Mouse (Mus musculus) cerebellum, adult (tissue): ENCODE measurements around the gene Gm10337.

ENCODE experiments used
- ATAC-seq: cut with Nextera tagmentation; 2 replicates; pipeline ENCODE4 v1.9.2; 2017; ENCODE audit warnings: mild to moderate bottlenecking, moderate library complexity, mixed read lengths; ENCODE audit not compliant: insufficient number of reproducible peaks, low FRiP score, low TSS enrichment

Gm10337 gene

DNA sequence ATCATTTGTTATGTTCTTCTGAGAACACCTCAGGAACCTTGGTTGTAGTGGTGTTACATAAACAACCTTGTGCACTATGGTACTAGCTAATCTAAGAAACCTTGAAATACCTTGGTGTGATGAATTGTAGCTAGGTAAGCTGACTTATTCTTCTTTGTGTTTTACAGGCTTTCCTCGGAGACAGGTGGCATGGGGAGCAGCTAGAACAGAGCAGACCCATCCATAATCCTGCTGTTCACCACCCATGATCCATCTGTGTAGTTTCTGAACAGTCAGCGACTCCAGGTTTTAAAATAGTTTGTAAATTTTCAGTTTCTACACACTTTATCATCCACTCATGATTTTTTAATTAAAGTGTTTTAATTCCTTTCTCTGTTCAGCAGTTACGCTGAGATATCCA lies 5.2 kb upstream of the Gm10337 start:
- no peak for ATAC-seq

DNA sequence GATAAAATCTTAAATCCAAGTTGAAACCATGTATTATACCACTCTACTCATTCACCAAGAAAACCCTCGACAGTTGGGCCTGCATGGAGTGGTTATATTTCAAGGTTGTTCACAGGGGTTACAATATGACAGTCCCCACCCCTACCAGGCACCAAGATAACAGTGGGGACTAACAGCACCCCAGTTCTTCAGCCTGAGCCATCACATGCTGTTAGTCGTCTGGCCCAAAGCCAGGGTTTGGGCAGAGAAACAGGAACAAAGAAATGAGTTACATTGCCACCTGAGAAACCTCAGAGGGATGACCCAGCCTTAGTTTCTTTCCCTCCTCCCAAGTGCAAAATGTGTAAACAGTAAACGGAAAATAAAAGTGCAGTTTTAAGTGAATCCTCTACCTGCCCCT lies 4.2 kb upstream of the Gm10337 start:
- ATAC-seq, result no peak

DNA sequence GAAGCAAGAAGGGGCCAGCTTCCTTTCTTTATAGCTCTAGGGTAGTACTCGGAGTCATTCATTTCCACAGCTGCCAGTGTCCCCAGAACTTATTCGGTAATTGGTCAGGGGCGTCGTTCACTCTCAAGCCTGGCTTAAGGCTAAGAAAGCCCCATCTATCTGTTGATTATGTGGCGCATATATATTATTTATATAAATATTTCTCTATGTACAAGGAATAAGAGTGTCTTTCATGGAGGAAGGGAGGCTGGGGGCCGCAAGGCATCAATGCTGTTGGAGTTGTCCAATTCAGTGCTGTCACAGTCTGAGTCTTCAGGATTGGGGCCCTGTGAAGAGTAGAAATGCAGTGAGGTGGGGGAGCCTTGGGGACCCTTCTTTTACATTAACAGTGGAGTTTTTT lies 3.7 kb upstream of the Gm10337 start:
- no peak for ATAC-seq

DNA sequence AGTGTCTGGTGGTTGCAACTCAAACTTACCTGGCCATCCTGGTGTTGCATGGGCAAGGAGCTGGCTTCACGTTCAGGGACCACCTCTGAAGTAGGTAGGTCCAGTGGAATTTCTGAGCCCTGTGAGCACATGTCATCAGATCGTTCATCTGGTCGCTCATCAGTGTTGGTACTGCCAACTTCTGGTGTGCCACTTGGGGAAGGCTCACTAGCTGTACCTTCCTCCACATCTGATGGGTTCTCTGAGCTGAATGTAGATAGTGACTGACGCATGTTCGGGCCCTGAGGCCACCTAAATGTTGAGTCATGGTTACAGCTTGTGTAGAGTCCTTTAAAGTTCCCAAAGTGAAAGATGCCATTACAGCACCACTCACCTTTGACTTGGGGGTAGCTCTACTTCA lies 3.0 kb upstream of the Gm10337 start:
- no peak for ATAC-seq

DNA sequence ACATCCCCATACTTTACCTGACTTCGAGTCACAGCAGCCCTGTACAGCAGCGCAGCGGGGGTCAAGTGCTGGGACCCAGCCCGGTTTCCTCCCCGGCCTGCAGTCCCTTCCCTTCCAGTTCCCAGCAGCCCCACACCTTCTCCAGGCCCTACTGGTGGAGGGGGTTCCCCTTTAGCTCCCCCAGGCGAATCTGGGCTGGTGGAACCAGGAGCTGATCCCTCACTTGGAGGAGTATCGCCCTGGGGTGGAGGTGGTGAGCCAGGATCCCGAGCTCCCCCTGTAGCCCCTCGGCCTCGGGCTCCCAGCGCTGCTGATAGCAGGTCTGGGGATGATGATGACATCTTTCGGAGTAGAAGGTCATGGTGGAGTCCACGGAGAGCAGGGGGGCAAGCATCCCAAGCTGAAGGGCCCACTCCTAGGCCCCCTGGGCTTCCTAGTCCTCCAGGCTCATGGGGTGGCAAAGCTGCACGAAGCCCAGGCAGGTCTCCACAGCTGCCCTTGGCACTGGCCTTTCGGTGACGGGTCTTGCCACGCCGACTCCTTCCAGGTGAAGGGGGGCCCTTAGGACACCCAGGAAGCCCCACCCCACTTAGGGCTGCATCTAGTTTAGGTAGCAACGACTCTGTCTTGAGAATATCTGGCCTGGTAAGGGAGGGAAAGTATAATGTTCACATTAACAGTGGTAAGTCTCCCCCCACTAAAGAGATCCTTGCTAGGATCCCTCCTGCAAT lies 2.3 kb upstream of the Gm10337 start:
- no peak for ATAC-seq

DNA sequence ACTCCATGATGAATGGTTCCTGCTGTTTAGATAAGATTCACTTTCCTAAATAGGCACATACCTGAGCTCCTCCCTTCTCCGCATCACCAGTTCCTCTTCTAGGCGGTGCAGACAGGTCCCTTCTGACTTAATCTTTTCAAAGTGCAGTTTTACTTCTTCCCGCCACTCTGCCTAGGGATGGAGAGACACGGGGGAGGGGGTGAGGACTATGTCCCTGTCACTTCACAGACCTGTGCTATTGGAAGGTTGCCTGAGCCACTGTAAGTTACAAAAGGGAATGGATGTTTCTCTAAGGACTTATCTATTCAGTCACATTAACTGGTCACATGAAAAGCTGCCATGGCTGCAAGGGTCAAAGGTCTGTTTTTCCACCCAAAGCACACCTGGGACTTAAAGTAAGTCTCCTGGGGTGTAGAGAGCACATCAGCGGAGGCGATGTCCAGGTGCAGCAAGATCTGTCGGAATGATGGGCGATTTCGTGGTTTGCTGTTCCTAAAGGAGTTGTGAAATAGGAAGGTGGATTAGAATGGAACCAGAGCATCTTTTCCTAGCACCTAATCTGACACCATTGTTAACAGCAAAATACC lies 1.2 kb upstream of the Gm10337 start:
- ATAC-seq, result no peak

DNA sequence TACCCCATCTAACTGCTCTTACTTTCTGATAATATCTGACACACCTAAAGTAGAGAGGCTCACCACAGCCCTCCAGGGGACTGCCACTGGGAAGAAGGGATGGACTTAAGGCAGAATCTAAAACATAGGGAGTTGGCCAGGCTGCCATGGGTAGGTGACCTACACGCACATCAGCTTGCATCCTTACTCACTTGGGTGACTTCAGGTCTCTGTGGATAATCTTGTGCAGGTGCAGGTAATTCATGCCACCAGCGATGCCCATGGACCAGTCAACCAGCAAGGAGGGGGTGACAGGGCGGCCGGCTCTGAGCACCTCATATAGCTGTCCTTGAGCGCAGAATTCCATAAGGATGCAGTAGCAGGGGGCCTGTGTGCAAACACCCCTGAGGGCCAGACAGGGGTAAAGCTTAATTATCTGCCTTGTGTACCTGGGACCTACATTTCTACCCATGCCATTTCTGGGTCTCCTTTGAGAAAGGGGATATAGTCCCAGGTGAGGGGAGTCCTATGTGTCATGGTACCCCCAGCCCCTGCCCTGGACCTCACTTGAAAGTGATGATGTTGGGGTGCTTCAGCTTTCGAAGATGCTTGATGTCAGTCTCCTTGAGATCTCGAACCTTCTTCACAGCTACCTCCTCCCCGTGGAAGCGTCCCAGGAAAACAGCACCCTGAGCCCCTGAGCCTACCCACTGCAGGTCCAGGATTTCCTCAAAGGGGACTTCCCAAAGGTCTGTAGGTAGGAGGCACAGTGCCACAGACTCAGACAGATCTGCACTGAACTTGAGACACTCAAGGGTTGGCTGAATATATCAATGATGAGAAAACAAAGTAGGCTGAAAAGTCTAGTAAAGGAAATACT lies 631 bp downstream of the Gm10337 start:
- no peak for ATAC-seq

DNA sequence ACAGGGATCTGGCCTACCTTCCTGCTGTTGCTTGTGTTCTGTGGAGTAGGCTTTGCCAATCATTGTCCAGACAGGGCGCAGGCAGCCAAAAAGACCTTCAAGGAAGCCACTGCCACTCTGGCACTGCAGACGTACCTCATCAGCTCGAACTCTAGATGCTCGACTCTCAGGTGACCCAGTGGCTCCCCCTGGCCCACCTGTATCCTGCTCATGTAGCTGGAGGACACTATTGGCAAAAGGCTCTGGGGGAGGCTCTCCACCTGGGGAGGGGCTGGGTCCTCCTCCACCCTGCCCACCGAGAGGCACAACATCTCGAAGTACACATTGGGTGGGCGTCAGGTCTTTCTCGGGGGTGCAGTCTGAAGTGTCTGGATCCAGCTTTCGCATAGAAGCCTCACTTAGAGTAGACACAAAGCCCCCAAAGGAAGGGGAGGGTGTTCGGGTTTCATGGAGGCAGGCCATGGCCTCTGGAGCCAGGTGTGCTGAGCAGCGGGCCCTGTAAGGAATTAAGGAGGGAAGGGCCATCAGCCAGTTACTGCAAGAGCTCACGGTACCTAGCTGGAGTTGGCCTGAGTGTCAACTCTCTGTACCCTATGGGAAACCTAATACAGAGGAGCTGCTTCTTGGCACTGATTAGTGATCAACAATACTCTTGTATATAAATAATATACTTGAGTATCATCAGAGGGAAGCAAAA lies 1.7 kb downstream of the Gm10337 start:
- ATAC-seq, result no peak

DNA sequence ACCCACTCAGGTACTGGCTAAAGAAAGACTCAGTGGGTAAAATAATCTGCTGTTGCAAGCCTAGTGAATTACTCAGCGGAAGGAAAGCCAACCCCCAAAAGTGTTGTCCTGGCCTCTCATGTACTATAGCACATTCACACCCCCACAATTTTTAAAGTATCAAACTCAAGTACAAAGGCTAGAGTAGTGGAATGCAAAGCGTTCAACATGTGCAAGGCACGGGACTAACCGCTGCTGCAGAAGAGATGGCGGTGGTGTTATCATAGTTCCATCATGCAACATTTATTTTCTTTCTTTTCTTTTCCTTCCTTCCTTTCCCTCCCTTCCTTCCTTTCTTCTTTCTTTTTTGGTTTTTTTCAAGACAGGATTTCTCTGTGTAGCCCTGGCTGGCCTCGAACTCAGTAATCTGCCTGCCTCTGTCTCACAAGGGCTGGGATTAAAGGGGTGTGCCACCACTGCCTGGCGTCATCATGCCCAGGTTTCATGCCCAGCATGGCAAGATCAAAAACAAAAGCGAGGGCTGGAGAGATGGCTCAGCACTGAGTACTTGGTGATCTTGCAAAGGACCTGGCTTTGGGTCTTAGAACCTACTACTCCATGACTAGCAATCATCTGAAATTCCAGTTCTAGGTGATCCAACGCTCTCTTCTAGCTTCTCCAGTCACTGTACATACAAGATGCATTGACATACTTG lies 2.4 kb downstream of the Gm10337 start:
- ATAC-seq, result no peak

DNA sequence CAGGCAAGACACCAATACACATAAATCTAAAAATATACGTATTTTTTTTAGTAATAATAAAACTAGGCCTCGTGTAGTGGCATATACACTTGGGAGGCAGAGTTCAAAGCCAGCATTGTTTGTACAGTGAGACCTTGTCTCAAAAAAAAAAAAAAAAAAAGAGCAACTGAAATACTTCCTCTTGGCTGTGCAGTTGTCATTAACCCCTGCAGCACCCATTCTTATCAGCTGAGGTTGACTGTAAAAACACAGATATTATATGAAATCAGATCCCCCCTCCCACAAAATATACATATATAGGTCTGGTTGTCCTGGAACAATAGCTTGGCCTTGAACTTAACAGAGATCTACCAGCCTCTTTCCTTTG lies 2.9 kb downstream of the Gm10337 start:
- no peak for ATAC-seq

DNA sequence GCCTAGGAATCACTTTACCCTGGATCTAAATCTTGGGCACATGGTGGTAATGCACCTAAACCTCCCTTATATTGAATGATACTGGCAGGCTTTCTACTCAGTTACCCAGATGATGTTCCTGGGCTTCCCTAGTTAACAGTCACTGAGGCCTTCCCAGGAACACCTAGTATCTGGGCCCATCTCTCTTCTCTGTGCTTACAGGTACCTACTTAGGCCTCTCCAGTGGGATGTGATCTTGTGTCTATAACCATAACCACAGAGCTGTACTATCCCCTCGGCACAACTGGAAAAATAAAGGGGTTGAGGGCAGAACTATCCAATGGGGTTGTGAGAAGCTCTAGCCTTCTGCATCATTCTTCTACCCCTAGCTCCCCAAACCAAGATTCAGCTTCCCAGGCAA lies 3.3 kb downstream of the Gm10337 start:
- ATAC-seq, result no peak

DNA sequence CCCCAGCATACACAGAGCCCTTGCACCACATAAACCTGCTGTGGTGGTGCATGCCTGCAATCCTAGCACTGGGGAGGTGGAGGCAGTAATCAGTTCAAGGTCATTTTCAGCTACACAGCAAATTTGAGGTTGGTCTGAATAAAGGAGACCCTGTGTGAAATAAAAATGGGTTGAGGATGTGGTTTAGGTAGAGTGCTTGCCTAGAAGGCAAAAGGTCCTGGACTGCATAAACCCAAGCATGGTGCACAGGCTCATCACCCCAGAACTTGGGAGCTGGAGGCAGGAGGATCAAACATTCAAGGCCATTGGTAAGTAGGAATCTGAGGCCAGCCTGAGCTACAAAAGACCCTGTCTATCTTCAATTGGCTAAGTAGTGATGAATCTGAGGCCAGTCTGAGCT lies 4.0 kb downstream of the Gm10337 start:
- no peak for ATAC-seq

DNA sequence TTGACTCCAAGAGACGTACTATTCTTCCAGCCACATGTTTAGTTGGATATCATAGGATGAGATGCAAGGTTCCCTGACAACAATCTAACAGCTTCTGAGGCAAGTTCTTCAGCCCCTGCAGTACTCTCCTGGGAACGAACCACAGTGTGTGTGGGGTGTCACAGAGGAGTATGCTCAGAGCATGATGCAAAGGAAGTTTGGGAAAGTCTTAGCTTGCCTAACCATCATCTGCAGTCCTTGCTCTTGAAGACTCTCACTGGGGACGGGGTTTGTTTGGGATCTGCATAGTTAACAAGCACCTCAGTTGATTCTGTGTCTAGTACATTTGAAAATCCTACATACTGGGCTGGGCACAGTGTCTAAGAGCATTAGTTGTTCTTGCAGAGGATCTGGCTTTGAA lies 4.8 kb downstream of the Gm10337 start:
- no peak for ATAC-seq

DNA sequence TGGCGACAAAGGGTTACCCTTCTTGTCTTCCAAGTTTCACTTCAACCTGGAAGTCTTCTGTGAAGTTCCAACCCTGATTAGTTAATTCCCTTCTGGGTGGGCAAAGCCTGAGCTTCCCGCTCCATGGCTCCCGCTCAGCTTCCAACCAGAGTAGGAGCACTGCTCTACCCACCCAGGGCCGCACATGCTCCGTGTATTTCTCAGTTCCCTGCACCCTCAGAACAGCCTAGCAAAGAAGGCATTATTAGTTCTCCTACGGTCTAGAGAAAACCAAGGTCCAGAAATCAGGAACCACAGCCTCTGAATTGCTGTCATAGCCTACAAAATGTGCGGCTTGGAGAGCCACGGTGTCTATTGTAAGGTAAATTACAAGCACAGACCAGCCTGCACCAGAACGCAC lies 6.6 kb downstream of the Gm10337 start:
- ATAC-seq, result 0 out of 2 replicates have a peak, but pooled peaks have one; percentile 11

DNA sequence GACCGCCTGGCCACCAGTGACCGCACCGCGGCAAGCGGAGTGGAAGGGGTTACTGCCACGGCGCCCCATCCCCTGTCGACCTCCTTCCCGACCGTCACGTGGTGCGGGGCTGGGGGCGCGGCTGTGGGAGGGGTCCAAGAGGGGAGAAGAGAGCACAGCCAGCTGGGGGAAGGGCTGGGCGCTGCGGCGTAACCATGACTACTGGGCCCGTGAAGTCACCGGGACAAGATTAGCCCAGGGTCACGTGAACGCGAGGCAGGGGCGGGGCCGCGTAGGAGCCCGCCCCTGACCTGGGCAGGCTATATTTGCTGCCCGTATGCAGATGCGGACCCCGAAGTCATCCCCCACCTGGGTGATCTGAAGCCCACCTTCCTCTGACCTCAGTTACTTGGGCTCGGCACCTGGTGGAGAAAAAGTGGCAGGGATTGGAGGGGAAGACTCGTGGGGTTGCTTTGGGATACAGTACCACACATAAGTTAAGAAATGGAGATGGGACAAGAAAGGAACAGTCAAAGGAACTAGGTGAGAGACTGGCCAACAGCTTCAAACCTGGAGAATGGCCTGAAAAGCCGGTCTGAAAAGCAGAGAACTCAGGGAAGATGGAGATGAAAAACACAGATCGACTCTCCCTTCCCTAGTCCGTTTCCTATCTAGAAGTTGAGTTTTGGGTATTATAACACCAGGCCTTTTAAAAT lies 7.2 kb downstream of the Gm10337 start:
- peak; percentile 72 for ATAC-seq

DNA sequence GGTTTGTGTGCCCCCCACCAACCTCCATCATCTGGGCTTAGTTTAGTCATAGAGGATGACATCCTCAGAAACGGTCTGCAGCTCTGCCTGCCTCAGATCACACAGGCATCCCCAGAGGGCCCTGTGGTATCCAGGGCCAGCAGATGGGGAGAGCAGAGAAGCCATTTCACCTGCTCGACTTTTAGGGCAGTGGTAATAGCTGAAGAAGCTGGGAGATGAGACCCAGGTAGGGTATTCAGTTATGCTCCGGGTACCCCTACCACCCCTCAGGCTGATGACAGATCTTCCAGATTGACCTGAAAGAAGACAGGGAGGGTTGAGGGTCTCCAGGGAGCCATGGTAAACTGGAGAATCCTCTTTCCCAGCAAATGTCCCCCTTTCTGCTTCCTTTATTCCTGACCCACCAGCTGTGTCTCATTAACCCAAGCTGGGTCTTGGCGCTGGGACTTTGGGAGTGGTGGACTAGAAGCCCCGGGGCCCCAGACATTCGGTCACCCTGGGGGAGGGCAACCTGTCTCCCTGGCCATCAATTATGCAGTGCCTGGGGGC lies 7.8 kb downstream of the Gm10337 start:
- no peak for ATAC-seq

DNA sequence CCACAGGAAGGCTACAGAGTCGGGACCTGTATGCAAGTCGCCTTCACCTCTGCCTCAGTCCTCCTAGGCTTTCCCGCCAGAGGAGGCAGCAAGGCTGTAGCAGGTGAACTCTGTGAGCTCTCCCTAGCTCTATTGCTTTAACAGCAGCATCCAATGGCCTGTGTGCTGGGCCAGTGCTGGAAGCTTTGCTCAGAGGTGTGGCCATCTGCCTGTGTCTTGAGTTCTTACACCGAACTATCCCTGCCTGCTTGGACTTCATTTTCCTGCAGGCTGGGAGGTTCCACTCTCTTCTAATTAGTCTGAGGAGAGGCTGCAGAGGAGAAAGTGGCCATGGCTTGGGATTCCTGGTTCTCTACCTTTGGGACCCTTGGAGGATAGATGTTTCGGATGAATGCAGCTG lies 8.5 kb downstream of the Gm10337 start:
- ATAC-seq, result no peak

DNA sequence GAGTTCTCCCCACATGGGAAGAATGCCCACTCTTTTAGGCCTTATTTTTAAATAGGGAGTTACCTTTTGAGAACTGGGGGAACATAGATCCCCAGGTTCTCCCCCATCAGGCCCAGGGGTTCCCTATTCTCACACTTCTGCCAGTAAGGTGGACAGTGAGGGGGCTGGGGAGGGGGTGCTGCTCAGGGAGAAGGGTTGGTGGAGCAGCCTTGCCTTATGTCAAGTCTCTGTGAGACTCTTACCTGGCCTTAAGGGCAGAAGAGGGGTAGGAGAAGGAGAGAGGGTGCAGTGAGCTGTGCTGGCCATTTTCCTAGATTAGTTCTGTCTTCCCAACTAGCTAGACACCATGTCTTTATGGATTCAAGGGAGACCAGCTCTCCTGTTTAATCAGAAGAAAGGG lies 8.9 kb downstream of the Gm10337 start:
- ATAC-seq, result no peak

DNA sequence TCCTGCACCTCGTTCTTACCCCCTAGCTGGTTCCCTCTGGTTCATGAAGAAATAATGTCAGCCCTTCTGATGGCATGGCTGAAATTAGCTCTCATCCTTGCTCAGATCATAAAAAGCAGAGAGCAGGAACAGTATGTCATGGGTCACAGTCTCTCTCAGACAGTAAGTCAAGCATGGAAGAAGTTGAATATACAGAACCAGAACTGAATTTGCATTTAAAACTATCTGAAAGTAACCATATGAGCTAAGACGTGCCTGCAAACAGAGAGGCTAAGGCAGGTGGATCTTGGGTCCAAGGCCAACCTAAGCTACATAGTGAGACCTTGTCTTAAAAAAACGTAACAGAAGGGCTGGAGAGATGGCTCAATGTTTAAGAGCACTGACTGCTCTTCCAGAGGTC lies 9.5 kb downstream of the Gm10337 start:
- ATAC-seq, result no peak

DNA sequence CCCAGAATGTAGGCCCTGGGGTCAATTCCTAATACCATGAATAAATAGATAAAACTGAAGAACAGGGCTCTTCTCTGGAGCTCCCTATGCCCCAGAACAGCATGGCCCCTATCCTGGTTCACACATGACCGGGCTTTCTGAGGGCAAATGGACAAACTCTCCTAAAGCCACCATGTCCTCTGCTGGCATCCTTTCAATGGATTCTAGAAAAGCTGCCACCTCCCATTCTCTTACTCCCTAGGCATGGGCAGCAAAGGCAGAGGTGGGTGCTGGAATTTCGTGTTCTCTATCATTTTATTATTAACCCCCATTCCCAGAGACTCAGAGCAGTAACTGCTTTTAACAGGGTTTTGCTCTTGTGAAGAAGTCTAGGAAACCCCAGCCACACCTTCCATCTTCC lies 11.7 kb downstream of the Gm10337 start:
- no peak for ATAC-seq
